Mouse (Mus musculus) ES-E14 (cell line): Measurements from ENCODE around the gene Ptgir.

Source experiments
- HCFC1 ChIP-seq: IDR thresholded peaks from 2 replicates; pipeline ENCODE4 v1.6.1; 2012; ENCODE audit warnings: low read length, inconsistent platforms, borderline replicate concordance; ENCODE audit not compliant: insufficient read depth
- MAFK ChIP-seq: IDR thresholded peaks from 2 replicates; pipeline ENCODE4 v1.6.1; 2014; ENCODE audit warnings: mild to moderate bottlenecking, low read depth, low read length, inconsistent platforms; ENCODE audit not compliant: insufficient read depth
- ZC3H11A ChIP-seq: IDR thresholded peaks from 2 replicates; pipeline ENCODE4 v1.6.1; 2012; ENCODE audit warnings: low read depth, mild to moderate bottlenecking, inconsistent platforms, low read length, borderline replicate concordance
- ZNF384 ChIP-seq: IDR thresholded peaks from 2 replicates; pipeline ENCODE4 v1.6.1; 2012; ENCODE audit warnings: low read depth, low read length, inconsistent platforms

GRCm38 (mm10) chr7:16931968-16932627 is 25.8 kb downstream of the Ptgir start:
- peak; percentile 63; the same call in 1 of the 2 replicates for TF ChIP-seq ZC3H11A
- TF ChIP-seq HCFC1 = no peak
- TF ChIP-seq MAFK = no peak
- no peak for TF ChIP-seq ZNF384
